Mouse (Mus musculus): ENCODE results near the gene Ddx39.

Gene Ddx39

DNA sequence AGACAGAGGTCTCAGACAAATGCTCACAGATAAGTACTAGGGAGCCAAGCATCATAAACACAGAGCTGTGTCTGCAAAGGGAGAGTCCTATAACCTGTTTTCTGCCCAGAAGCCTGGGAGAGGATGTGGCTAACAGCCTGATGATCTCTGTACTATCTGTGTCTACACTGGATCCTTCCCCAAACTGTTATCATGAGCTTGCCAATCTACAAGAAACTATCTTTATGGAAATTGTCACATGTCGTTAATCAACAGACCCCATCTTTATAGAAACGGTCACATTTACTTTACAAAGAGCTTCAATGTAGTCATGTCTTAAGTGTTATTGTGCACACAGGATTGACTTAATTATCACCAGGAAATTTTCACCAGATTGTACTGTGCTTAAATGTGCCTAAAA lies 55.7 kb downstream of the Ddx39 start:
- DNase-seq: no peak

DNA sequence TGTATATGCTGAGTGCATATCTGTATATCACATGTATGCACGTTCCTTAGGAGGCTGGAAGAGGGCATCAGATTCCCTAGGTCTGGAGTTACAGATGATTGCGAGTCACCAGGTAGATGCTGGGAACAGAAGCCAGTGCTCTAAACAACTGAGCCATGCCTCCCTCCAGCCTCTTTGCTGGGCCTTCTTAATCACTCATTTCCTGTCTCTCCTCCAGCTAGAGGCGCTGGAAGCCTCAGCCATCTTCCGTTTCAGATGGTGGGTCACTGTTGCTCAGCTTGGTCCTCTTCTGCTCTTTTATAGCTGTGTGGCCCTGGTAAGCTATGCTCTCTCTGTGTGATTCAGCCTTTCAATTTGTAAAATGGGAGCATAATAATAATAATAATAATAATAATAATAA lies 56.8 kb downstream of the Ddx39 start:
- DNase-seq: no peak

DNA sequence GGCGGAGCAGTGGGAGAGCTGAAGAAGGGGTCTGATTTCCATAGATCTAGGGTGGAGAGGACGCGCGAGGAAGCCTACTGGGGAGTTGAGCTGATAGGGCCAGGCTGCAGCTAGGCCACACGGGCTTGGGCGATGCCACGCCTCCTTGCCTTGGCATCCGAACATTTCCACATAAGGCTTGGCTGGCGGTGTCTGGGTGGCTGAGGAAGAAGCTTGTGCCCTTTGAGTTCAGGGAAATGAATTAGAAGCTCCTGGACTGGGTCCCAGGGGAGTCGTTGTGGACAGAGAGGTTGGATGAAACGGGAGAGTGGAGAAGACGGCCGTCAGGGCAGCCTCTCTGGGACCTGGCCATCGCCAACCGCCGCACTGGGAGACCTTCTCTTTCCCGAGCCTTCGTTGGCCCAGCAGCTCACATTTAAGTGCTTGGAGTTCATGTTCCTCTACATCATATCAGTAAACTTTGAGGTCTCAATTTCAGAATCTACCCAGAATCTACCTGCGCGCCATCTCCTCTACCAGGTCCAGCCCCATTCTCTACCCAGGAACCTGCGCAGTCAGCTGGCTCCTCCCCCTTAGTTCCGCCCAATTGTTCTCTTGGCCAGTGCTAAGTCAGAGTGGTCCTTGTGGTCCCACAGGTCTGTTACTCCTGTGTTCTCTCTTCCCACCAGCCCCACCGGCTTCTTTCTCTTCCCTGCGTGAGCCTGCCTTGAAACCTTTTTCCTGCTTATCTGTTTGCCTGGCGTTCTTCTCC lies 57.9 kb downstream of the Ddx39 start:
- DNase-seq: peak; percentile 73

DNA sequence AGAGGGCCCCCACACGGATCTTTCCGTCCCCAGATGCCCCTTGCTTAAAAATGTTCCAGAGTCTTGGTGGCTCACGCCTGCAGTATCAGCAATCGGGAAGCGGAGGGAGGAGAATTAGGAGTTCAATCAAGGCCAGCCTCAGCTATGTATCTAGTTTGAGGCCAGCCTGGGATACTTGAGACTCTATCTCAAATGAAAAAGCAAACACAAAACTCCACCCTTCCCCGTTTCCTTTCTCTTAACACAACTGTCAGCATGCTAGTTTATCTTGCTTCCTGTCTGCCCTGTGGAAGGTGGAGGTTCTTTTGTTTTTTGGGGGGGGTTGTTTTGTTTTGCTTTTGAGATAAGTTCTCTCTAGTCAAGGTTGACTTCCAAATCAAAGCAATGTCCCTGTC lies 58.5 kb downstream of the Ddx39 start:
- DNase-seq: no peak

DNA sequence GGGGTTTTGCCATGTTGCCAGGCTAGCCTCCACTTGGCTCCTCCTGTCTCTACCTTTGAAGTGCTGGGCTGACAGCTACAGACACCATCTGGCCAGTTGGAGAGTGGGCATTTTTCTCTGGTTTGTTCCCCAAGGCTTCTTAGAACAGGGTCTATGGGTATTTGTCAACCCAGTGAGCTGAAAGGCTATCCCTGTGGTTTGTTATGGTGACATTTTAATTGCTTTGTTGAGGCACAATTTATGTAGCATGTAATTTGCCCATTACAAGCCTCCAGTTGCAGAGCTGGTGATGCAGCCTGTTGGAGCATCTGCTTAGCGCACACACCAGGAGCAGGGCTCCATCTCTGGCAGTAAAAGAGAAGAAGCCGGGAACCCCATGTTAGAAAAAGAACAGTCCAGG lies 59.2 kb downstream of the Ddx39 start:
- no peak for DNase-seq

All from thymus, postnatal 4 days (tissue).